Mouse (Mus musculus) liver, embryonic 14.5 days (tissue): ENCODE data around the gene Olfr955. TPM values are rescaled to one million over a fixed set of nuclear protein-coding genes. Genes with fewer than 3 reads are reported as not detected.
A peak's percentile ranks its signal among the peaks of the same experiment; 100 is the strongest.

Experiments
- ATAC-seq: fragments of 200-750 bp; cut with Nextera tagmentation; 2 replicates; pipeline ENCODE4 v1.8.0; 2017; ENCODE audit warnings: moderate number of reproducible peaks, mild to moderate bottlenecking, moderate library complexity; ENCODE audit not compliant: insufficient read depth
- DNase-seq, 3 experiments: peaks; one replicate each; pipeline ENCODE4 v3.0.0-alpha.2; 2012 to 2013; ENCODE audit warnings: low read depth in 3 of 3, low spot score in 3 of 3
- H3K27ac ChIP-seq: fragments of 300-500 bp; sonication (generic); 2 replicates; pipeline ENCODE4 v1.5.1; 2014; ENCODE audit warnings: moderate library complexity, mild to moderate bottlenecking, control low read depth, inconsistent platforms
- H3K27me3 ChIP-seq: fragments of 300-500 bp; sonication (generic); 2 replicates; pipeline ENCODE4 v1.6.1; 2014; ENCODE audit warnings: mild to moderate bottlenecking, low read length, moderate library complexity; ENCODE audit not compliant: control insufficient read depth, insufficient read depth
- H3K36me3 ChIP-seq: fragments of 300-500 bp; sonication (generic); replicated peaks from 2 replicates; pipeline ENCODE4 v1.6.1; 2014; ENCODE audit warnings: low read depth; ENCODE audit not compliant: control insufficient read depth, insufficient read depth
- H3K4me1 ChIP-seq, 2 experiments: fragments of 200-500 bp in 1 of 2; fragments of 300-500 bp in 1 of 2; sonication (generic) in 1 of 2; replicated peaks; 2 replicates each; pipeline ENCODE4 v1.6.1; 2012 to 2014; ENCODE audit warnings: antibody characterized with exemption in 1 of 2, inconsistent platforms in 1 of 2, low read length in 1 of 2; ENCODE audit not compliant: control insufficient read depth in 2 of 2, insufficient read depth in 2 of 2
- H3K4me2 ChIP-seq: fragments of 300-500 bp; sonication (generic); 2 replicates; pipeline ENCODE4 v1.6.1; 2014; ENCODE audit warnings: low read depth, mild to moderate bottlenecking, control low read depth, moderate library complexity
- H3K4me3 ChIP-seq, 2 experiments: fragments of 200-500 bp in 1 of 2; fragments of 300-500 bp in 1 of 2; sonication (generic) in 1 of 2; 2 replicates each; pipeline ENCODE4 v1.5.1; 2012 to 2014; ENCODE audit warnings: low read depth in 2 of 2, low read length in 2 of 2, mild to moderate bottlenecking in 2 of 2, control low read depth in 1 of 2, inconsistent platforms in 1 of 2, moderate library complexity in 1 of 2; ENCODE audit not compliant: insufficient read depth in 1 of 2
- H3K9ac ChIP-seq: fragments of 300-500 bp; sonication (generic); replicated peaks from 2 replicates; pipeline ENCODE4 v1.6.1; 2014; ENCODE audit warnings: mild to moderate bottlenecking, control low read depth, moderate library complexity
- H3K9me3 ChIP-seq: fragments of 300-500 bp; sonication (generic); 2 replicates; pipeline ENCODE4 v1.6.1; 2016; ENCODE audit warnings: low read length, mixed read lengths; ENCODE audit not compliant: control insufficient read depth
- CTCF ChIP-seq: IDR thresholded peaks from 2 replicates; pipeline ENCODE4 v1.5.1; 2016; ENCODE audit warnings: antibody characterized with exemption, low read depth, control low read depth
- EP300 ChIP-seq: IDR thresholded peaks from 2 replicates; pipeline ENCODE4 v1.6.1; 2016; ENCODE audit warnings: antibody characterized with exemption, low read depth
- whole genome bisulfite sequencing: fragments of 180-500 bp; shearing (Covaris S2); extraction: QIAGEN DNeasy Blood & Tissue Kit; methylation state at CpG from one replicate; pipeline ENCODE4 v1.1.7; 2014; ENCODE audit not compliant: insufficient replicate concordance; 5-methylcytosine and 5-hydroxymethylcytosine counted together
- polyA plus RNA-seq, 2 experiments: library from polyadenylated mRNA; depleted of rRNA in 1 of 2; stranded (reverse) in 1 of 2; unstranded in 1 of 2; fragments of >200 nt; fragmentation: Nextera tagmentation in 1 of 2; extraction: Ambion mirVana in 1 of 2; gene quantifications; 2 replicates each; pipeline versions ENCODE4 v1.2.1 to v1.2.3; 2012 to 2014

The Olfr955 gene
- polyA plus RNA-seq (2012; rRNA removed) (not detected in 2 replicates), polyA plus RNA-seq (2014; fragmentation: Nextera tagmentation; extraction: Ambion mirVana) (not detected in 2 replicates)

DNA sequence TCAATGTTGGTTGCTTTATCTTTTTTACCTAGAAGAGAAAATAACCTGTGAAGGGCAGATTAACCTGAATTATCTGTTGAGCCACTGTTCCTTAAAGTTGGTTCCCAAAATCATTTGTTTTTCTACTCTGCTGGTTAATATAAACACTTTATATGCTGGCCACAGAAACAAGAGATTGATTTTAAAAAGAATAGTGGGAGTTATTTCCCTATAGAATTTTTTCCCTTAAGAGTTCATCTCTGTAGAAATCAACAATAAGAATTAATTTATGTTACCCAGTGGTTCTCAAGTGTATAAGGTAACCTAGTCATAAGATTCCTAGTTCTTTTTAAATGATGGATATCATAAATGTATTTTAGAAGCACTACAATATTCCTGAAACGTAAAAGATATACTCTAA is at the start of gene Olfr955:
TSS of gene Olfr955 (minus strand) at position 101 of the 400 bp plus-strand sequence.
- no peaks in the 10 kb centered on the region for H3K4me1 ChIP-seq
- H3K27me3 ChIP-seq: no peaks in the 10 kb centered on the region
- no peak within 1 kb of the TSS for H3K4me2 ChIP-seq
- no peak within 1 kb of the TSS for H3K27ac ChIP-seq
- TF ChIP-seq EP300: no peak
- no peak for TF ChIP-seq CTCF
- H3K9me3 ChIP-seq: no peaks in the 10 kb centered on the region
- ATAC-seq: no peak
- no peak for DNase-seq
- WGBS: 29% methylated on average over 1 of the region's 1 CpGs
- H3K9ac ChIP-seq: no peak within 1 kb of the TSS
- no peaks in the 10 kb centered on the region for H3K36me3 ChIP-seq
- no peak within 1 kb of the TSS for H3K4me3 ChIP-seq

DNA sequence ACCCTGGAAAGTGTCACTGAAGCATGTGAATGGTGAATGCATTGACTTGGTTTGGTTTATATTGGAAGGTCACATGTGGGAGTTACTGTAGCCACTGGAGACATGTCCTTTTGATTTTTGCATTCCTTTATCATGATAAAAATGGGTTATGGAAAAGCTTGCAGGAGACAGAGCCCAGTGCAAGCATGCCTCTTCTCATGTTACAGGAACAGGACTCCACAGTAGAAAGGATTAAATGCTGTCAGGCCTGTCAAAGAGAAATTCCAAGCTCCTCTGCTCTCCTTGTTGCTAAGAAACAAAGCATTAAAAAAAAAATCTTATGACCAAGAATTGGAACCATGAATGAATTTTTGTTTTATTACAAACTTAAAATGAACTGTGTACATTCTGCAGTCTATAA is 46.9 kb upstream of the Olfr955 start:
- Histone ChIP-seq H3K4me3 (no peak overlapping the region), H3K27ac (no peak overlapping the region), H3K4me2 (no peak overlapping the region), H3K9me3 (no peaks in the 10 kb centered on the region), H3K4me1 (no peaks in the 10 kb centered on the region), H3K27me3 (no peaks in the 10 kb centered on the region), H3K36me3 (no peaks in the 10 kb centered on the region), H3K9ac (no peak overlapping the region)
- ATAC-seq (no peak), DNase-seq (no peak)
- TF ChIP-seq CTCF: no peak
- no peak for TF ChIP-seq EP300

DNA sequence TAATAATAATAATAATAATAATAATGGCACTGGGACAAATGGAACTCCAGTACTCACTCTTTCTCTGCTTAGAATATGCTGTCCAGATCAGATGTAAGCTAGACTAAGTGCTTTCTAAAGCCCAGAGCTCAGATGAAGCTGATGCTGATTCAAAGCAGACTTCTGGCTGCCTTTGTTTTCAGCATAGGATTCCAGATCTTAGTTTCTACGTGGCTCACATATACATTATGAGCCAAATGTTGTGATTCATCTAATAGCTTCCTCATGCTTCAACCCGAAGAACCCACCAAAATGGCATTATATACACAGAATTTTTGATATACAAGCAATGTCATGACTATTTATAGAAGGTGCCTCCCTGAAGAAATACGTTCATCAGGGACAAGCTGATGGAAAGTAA is 43.8 kb upstream of the Olfr955 start, which contains the start of gene Olfr957:
TSS of gene Olfr957 (minus strand) at position 279 of the 400 bp plus-strand sequence.
- Histone ChIP-seq H3K4me3 (no peak within 1 kb of the TSS), H3K9me3 (no peaks in the 10 kb centered on the region), H3K4me2 (no peak within 1 kb of the TSS), H3K36me3 (no peaks in the 10 kb centered on the region), H3K9ac (no peak within 1 kb of the TSS), H3K27me3 (no peaks in the 10 kb centered on the region), H3K27ac (no peak within 1 kb of the TSS), H3K4me1 (no peaks in the 10 kb centered on the region)
- ATAC-seq: no peak
- no peak for DNase-seq
- TF ChIP-seq CTCF: no peak
- TF ChIP-seq EP300: no peak
- WGBS: 44% methylated on average over 3 of the region's 3 CpGs

DNA sequence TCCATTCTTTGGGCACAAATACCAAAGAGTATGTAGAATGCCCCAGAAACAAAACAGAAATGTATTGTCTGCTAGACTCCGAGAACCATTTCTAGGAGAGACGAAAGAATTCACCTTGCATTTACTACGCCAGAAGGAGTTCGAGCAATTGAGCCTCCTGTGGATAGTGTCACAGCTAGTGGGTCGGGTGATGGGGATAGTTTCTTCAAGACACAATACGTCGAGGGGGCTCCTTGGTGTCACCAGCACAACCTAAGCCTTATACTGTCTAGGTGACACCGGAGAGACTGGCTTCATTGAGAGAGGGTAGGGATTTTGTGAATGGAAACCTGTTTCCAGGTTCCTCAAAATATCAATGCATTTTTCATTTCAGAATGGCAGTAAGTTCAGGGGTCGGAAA is 37.7 kb upstream of the Olfr955 start:
- ATAC-seq: no peak
- no peak for DNase-seq
- no peak overlapping the region for H3K9ac ChIP-seq
- 61% methylated on average over 9 of the region's 9 CpGs for WGBS
- H3K4me1 ChIP-seq: no peaks in the 10 kb centered on the region
- TF ChIP-seq EP300 (no peak), CTCF (no peak)
- H3K9me3 ChIP-seq: no peaks in the 10 kb centered on the region
- H3K4me3 ChIP-seq: no peak overlapping the region
- H3K36me3 ChIP-seq: no peaks in the 10 kb centered on the region
- no peak overlapping the region for H3K4me2 ChIP-seq
- H3K27ac ChIP-seq: no peak overlapping the region
- H3K27me3 ChIP-seq: no peaks in the 10 kb centered on the region

DNA sequence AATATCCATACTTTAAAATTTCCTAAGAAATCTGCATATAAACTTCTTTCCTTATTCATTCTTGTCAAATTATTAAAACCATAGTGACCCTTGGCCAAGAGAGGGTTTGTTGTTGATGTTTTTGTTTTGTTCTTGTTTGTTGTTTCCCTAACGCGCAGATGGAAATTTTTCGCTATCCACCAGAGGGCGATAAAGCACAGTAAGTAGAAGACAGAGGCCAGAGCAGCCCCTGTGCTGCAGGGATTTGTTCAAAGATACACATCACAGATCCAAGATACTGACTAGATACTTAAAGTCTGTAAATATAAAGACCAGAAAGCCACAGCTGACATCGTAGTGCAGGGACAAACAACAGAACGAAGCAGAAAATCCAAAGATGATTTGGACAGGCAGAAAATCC is 37.3 kb upstream of the Olfr955 start:
- 8% methylated on average over 6 of the region's 6 CpGs for WGBS
- Histone ChIP-seq H3K9ac (no peak overlapping the region), H3K36me3 (no peaks in the 10 kb centered on the region)

More for the DNA sequence above, 37.3 kb upstream of the Olfr955 start:
- H3K27me3 ChIP-seq: no peaks in the 10 kb centered on the region
- H3K4me3 ChIP-seq: no peak overlapping the region
- H3K9me3 ChIP-seq: no peaks in the 10 kb centered on the region
- H3K4me1 ChIP-seq: no peaks in the 10 kb centered on the region
- no peak for ATAC-seq
- no peak for DNase-seq
- no peak overlapping the region for H3K4me2 ChIP-seq
- H3K27ac ChIP-seq: no peak overlapping the region
- TF ChIP-seq EP300 (no peak), CTCF (peak; percentile 29; the same call in 1 of the 2 replicates)
